Mouse (Mus musculus) midbrain, embryonic 11.5 days (tissue): Measurements from ENCODE around the gene Bcl6b. TPM values are rescaled to one million over a fixed set of nuclear protein-coding genes. Genes with fewer than 3 reads are reported as not detected.

Source experiments
- ATAC-seq: fragments of 200-750 bp; cut with Nextera tagmentation; 2 replicates; pipeline ENCODE4 v1.8.0; 2017; ENCODE audit warnings: moderate TSS enrichment, moderate library complexity; ENCODE audit not compliant: low FRiP score
- DNase-seq: peaks from one replicate; pipeline ENCODE4 v3.0.0; 2015; ENCODE audit warnings: low spot score; ENCODE audit errors: missing footprints
- H3K27ac ChIP-seq: fragments of 300-500 bp; sonication (generic); 2 replicates; pipeline ENCODE4 v1.5.1; 2014; ENCODE audit warnings: low read depth, low read length
- H3K27me3 ChIP-seq: fragments of 300-500 bp; sonication (generic); 2 replicates; pipeline ENCODE4 v1.6.1; 2014; ENCODE audit warnings: mild to moderate bottlenecking, low read length, moderate library complexity, mixed read lengths; ENCODE audit not compliant: control insufficient read depth, insufficient read depth
- H3K36me3 ChIP-seq: fragments of 300-500 bp; sonication (generic); 2 replicates; pipeline ENCODE4 v1.6.1; 2014; ENCODE audit warnings: mild to moderate bottlenecking, low read length, moderate library complexity, mixed read lengths; ENCODE audit not compliant: control insufficient read depth, insufficient read depth
- H3K4me1 ChIP-seq: fragments of 300-500 bp; sonication (generic); 2 replicates; pipeline ENCODE4 v1.6.1; 2014; ENCODE audit warnings: low read length; ENCODE audit not compliant: control insufficient read depth, insufficient read depth
- H3K4me2 ChIP-seq: fragments of 300-500 bp; sonication (generic); 2 replicates; pipeline ENCODE4 v1.6.1; 2014; ENCODE audit warnings: mild to moderate bottlenecking, moderate library complexity
- H3K4me3 ChIP-seq: fragments of 300-500 bp; sonication (generic); 2 replicates; pipeline ENCODE4 v1.5.1; 2014; ENCODE audit warnings: low read depth, low read length
- H3K9ac ChIP-seq: fragments of 300-500 bp; sonication (generic); 2 replicates; pipeline ENCODE4 v1.6.1; 2014; ENCODE audit warnings: low read length
- H3K9me3 ChIP-seq: fragments of 300-500 bp; sonication (generic); 2 replicates; pipeline ENCODE4 v1.6.1; 2016; ENCODE audit warnings: low read length; ENCODE audit not compliant: control insufficient read depth
- WGBS: fragments of 180-500 bp; shearing (Covaris S2); extraction: QIAGEN DNeasy Blood & Tissue Kit; methylation state at CpG from one replicate; pipeline ENCODE4 v1.1.7; 2014; 5-methylcytosine and 5-hydroxymethylcytosine counted together
- microRNA counts: library from miRNA; unstranded; fragments of <30 nt; microRNA quantifications from one replicate; lab custom pipeline; 2015
- microRNA-seq: library from miRNA; unstranded; fragments of <30 nt; microRNA quantifications from one replicate; pipeline ENCODE4, GENCODE M21; 2017
- polyA plus RNA-seq: library from polyadenylated mRNA; unstranded; fragments of >200 nt; fragmentation: Nextera tagmentation; extraction: Ambion mirVana; gene quantifications from 2 replicates; pipeline ENCODE4 v1.2.1, GENCODE M21; 2014

Bcl6b gene
- polyA plus RNA-seq, 1 experiment from 2014 or later = 5.4 TPM

DNA sequence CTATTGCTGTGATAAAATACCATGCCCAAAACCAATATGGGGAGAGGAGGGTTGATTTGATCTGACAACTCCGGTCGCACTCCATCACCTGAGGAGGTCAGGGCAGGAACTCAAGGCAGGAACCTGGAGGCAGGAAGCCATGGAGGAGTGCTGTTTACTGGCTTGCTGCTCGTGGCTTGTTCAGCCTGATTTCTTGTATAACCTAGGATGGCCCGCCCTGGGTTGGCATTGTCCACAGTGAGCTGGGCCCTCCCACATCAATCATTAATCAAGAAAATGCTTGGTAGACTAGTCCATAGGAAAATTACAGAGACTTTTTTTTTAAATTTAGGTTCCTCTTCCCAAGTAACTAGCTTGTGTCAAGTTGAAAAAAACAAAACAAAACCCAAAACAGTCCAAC is 55.1 kb downstream of the Bcl6b start:
- ATAC-seq (no peak), DNase-seq (no peak)
- no peak overlapping the region for H3K4me2 ChIP-seq
- no peaks in the 10 kb centered on the region for H3K36me3 ChIP-seq
- H3K4me1 ChIP-seq = no peaks in the 10 kb centered on the region
- no peaks in the 10 kb centered on the region for H3K9me3 ChIP-seq
- no peak overlapping the region for H3K9ac ChIP-seq
- no peaks in the 10 kb centered on the region for H3K27me3 ChIP-seq
- H3K4me3 ChIP-seq = no peak overlapping the region
- 76% methylated on average over 4 of the region's 4 CpGs for WGBS
- H3K27ac ChIP-seq = no peak overlapping the region

MicroRNAs encoded within 50 kb of the gene (microRNA counts, 519-probe panel; counts per million panel counts)
- microRNA mmu-miR-195 (lab: Ali Mortazavi, UCI) (2,655 counts per million, percentile 7 among the panel's probes with 10 or more counts), microRNA mmu-miR-497 (lab: Ali Mortazavi, UCI) (not detected)

Small RNA genes within 50 kb of the gene (microRNA-seq; reads per million reads assigned to microRNA genes)
- 795 reads per million, percentile 76 among the genes with 10 or more reads in this experiment for gene Mir195a
- gene Mir497 = not detected
- not detected for gene Mir497b

Other genes with a start within 250 kb of the Bcl6b start
- 20.7 and 22.6 TPM in 2 replicates for gene Ctdnep1, start 248.6 kb downstream of the Bcl6b start, polyA plus RNA-seq
- 150 and 151 TPM in 2 replicates for gene Elp5, start 247.3 kb downstream of the Bcl6b start, polyA plus RNA-seq
- gene Gabarap, start 238.7 kb downstream of the Bcl6b start, polyA plus RNA-seq = 566 and 590 TPM in 2 replicates
- gene Phf23, start 234.0 kb downstream of the Bcl6b start, polyA plus RNA-seq = 51.5 and 53.4 TPM in 2 replicates
- gene Dvl2, start 229.2 kb downstream of the Bcl6b start, polyA plus RNA-seq = 29.0 and 30.0 TPM in 2 replicates
- gene Acadvl, start 214.4 kb downstream of the Bcl6b start, polyA plus RNA-seq = 46.5 and 47.8 TPM in 2 replicates
- gene Dlg4, start 212.9 kb downstream of the Bcl6b start, polyA plus RNA-seq = 11.2 and 15.2 TPM in 2 replicates
- gene Asgr1, start 175.7 kb downstream of the Bcl6b start, polyA plus RNA-seq = 0.23 and 0.51 TPM in 2 replicates
- gene Asgr2, start 137.2 kb downstream of the Bcl6b start, polyA plus RNA-seq = not detected in 2 replicates
- gene Mgl2, start 99.5 kb downstream of the Bcl6b start, polyA plus RNA-seq = 0.11 and 0.22 TPM in 2 replicates
- gene Clec10a, start 73.6 kb downstream of the Bcl6b start, polyA plus RNA-seq = 0.66 and 0.89 TPM in 2 replicates
- gene Slc16a11, start 17.0 kb downstream of the Bcl6b start, polyA plus RNA-seq = 0.19 and 0.30 TPM in 2 replicates
- 14.9 and 15.8 TPM in 2 replicates for gene Slc16a13, start 8.7 kb downstream of the Bcl6b start, polyA plus RNA-seq
- 226 and 232 TPM in 2 replicates for gene 0610010K14Rik, start 8.1 kb upstream of the Bcl6b start, polyA plus RNA-seq
- gene Gm21988, start 10.0 kb upstream of the Bcl6b start, polyA plus RNA-seq = 9.7 and 12.1 TPM in 2 replicates
- 126 and 127 TPM in 2 replicates for gene Rnasek, start 10.0 kb upstream of the Bcl6b start, polyA plus RNA-seq
- 3.2 and 3.4 TPM in 2 replicates for gene Alox12, start 25.6 kb upstream of the Bcl6b start, polyA plus RNA-seq
- gene Alox12e, start 92.8 kb upstream of the Bcl6b start, polyA plus RNA-seq = 0.21 TPM in 1 of 2 replicates, not detected in the other
- 0.12 and 0.14 TPM in 2 replicates for gene Alox15, start 122.2 kb upstream of the Bcl6b start, polyA plus RNA-seq
- gene Pelp1, start 180.2 kb upstream of the Bcl6b start, polyA plus RNA-seq = 32.5 and 33.7 TPM in 2 replicates
- gene Arrb2, start 202.8 kb upstream of the Bcl6b start, polyA plus RNA-seq = 28.9 and 31.3 TPM in 2 replicates
- 37.7 and 42.1 TPM in 2 replicates for gene Med11, start 222.1 kb upstream of the Bcl6b start, polyA plus RNA-seq
- gene Zmynd15, start 229.6 kb upstream of the Bcl6b start, polyA plus RNA-seq = 0.18 and 0.26 TPM in 2 replicates
- gene Cxcl16, start 230.2 kb upstream of the Bcl6b start, polyA plus RNA-seq = 0.50 and 0.82 TPM in 2 replicates